Mouse (Mus musculus) thymus, adult 2 months (tissue): ENCODE measurements around the gene Cacng2.

Experiments used
- CTCF ChIP-seq: fragments of 200-500 bp; IDR thresholded peaks from 2 replicates; pipeline ENCODE4 v1.5.1; 2012; ENCODE audit warnings: mild to moderate bottlenecking, control low read depth, low read length, moderate library complexity, borderline replicate concordance; ENCODE audit not compliant: control insufficient read depth, poor library complexity, insufficient read depth; ENCODE audit errors: extremely low read depth
- POLR2A ChIP-seq: fragments of 200-500 bp; IDR thresholded peaks from 2 replicates; pipeline ENCODE4 v1.6.1; 2012; ENCODE audit warnings: mild to moderate bottlenecking, low read length, control low read depth, moderate library complexity; ENCODE audit not compliant: control insufficient read depth, poor library complexity, insufficient read depth; ENCODE audit errors: extremely low read depth

DNA sequence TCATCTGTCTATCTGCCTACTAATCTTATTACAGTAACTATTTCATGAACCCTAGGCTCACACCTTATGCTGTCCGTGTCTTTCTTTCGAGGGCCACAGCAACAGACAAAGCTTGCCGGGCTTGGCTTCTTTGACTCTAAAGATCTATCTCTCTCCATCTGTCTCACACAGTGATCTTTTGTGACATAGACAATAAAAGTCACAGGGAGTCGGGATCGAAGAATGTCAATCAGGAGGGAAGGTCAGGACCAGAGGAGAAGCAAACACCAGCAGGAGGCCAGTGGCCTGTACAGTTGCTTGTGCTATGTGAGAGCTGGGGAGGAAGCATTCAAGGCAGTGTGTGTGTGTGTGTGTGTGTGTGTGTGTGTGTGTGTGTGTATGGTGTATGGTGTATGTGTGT lies 54.3 kb downstream of the Cacng2 start:
- TF ChIP-seq CTCF (no peak), POLR2A (no peak)
